Mouse (Mus musculus): Measurements from ENCODE around the gene Ndufv1. TPM values are rescaled to one million over a fixed set of nuclear protein-coding genes. Genes with fewer than 3 reads are reported as not detected.
"Not testable (repeated sequence)": the region's sequence is repeated elsewhere in the genome, so short reads cannot be mapped to it uniquely, and the experiment has no call there.

The Ndufv1 gene
- polyA plus RNA-seq, 1 experiment from 2014 or later = 552 TPM

GRCm38 (mm10) chr19:4040941-4041340, 28.3 kb upstream of the Ndufv1 start:
- H3K36me3 ChIP-seq (ENCODE audit: control insufficient read depth, insufficient read depth, low read length); H3K4me3 ChIP-seq (ENCODE audit: control insufficient read depth in 1 of 2, insufficient read depth in 1 of 2, low read depth in 1 of 2, low read length in 2 of 2); H3K4me1 ChIP-seq (ENCODE audit: control insufficient read depth in 2 of 2, insufficient read depth in 2 of 2, low read length in 2 of 2); H3K27ac ChIP-seq (replicated peaks in 1 of 2; ENCODE audit: control insufficient read depth in 1 of 2, insufficient read depth in 1 of 2, low read depth in 2 of 2, low read length in 2 of 2); ATAC-seq (ENCODE audit: insufficient number of reproducible peaks, insufficient read depth, low FRiP score, low read depth); H3K4me2 ChIP-seq (ENCODE audit: low read length); H3K27me3 ChIP-seq (ENCODE audit: control insufficient read depth, insufficient read depth, low read length); H3K9me3 ChIP-seq (ENCODE audit: control insufficient read depth, low read length); H3K9ac ChIP-seq (ENCODE audit: low read length): not testable (repeated sequence)
- WGBS = 80% methylated on average over 5 of the region's 5 CpGs

DNA sequence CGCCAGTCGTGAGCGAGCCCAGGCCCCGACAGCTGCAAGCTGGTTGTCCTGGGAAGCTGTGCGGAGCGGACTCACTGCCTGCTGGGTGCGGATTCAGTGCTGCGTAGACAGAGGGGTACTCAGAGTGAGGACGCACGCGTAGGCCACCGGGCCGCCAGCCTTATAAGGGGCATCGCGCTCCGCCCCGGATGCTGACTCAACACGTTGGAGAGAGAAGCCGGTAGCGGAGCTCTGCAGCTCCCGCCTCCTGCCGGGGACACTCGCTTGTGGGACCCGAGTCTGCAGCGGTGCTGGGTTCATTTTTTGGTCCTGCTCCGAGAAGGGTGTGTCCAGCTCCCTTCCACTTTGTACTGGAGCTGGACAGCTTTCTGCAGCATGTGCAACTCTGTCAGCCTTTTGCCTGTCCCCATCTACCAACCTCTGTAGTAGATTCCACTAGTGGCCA, 25.2 kb upstream of the Ndufv1 start, which contains the start of gene Gstp1:
Gstp1 (minus strand) TSS at position 198 of the 445 bp plus-strand sequence.
- Histone ChIP-seq H3K27me3 (ENCODE audit: control insufficient read depth, insufficient read depth, low read length) (no peaks in the 10 kb centered on the region), H3K9ac (ENCODE audit: low read length) (peak within 1 kb of the TSS; percentile 81), H3K4me1 (ENCODE audit: control insufficient read depth in 2 of 2, insufficient read depth in 2 of 2, low read length in 2 of 2) (peaks cover 3 to 6% of the 10 kb centered on the region in 2 experiments), H3K4me2 (ENCODE audit: low read length) (peak within 1 kb of the TSS; percentile 71), H3K36me3 (ENCODE audit: control insufficient read depth, insufficient read depth, low read length) (peaks cover 5% of the 10 kb centered on the region; the same call in 1 of the 2 replicates), H3K9me3 (ENCODE audit: control insufficient read depth, low read length) (no peaks in the 10 kb centered on the region), H3K4me3 (ENCODE audit: control insufficient read depth in 1 of 2, insufficient read depth in 1 of 2, low read depth in 1 of 2, low read length in 2 of 2) (peak within 1 kb of the TSS; percentile 64 to 83), H3K27ac (replicated peaks in 1 of 2; ENCODE audit: control insufficient read depth in 1 of 2, insufficient read depth in 1 of 2, low read depth in 2 of 2, low read length in 2 of 2) (peak within 1 kb of the TSS; percentile 72 to 81)
- peak; percentile 78 for ATAC-seq (ENCODE audit: insufficient number of reproducible peaks, insufficient read depth, low FRiP score, low read depth)
- under 1% methylated on average over 26 of the region's 26 CpGs for WGBS

GRCm38 (mm10) chr19:4037154-4037787, 24.7 kb upstream of the Ndufv1 start:
- not testable (repeated sequence) for ATAC-seq (ENCODE audit: insufficient number of reproducible peaks, insufficient read depth, low FRiP score, low read depth); H3K27me3 ChIP-seq (ENCODE audit: control insufficient read depth, insufficient read depth, low read length); H3K9me3 ChIP-seq (ENCODE audit: control insufficient read depth, low read length); H3K36me3 ChIP-seq (ENCODE audit: control insufficient read depth, insufficient read depth, low read length); H3K4me1 ChIP-seq (ENCODE audit: control insufficient read depth in 2 of 2, insufficient read depth in 2 of 2, low read length in 2 of 2)
- WGBS = 29% methylated on average over 7 of the region's 8 CpGs
- Histone ChIP-seq H3K4me2 (ENCODE audit: low read length) (peak overlapping the region; percentile 71), H3K27ac (replicated peaks in 1 of 2; ENCODE audit: control insufficient read depth in 1 of 2, insufficient read depth in 1 of 2, low read depth in 2 of 2, low read length in 2 of 2) (peak overlapping the region; percentile 70 to 72; a peak in 3 of 4 replicates), H3K9ac (ENCODE audit: low read length) (peak overlapping the region; percentile 81), H3K4me3 (ENCODE audit: control insufficient read depth in 1 of 2, insufficient read depth in 1 of 2, low read depth in 1 of 2, low read length in 2 of 2) (peak overlapping the region; percentile 64 to 83)

GRCm38 (mm10) chr19:4036327-4037045, 23.9 kb upstream of the Ndufv1 start:
- Histone ChIP-seq H3K4me2 (ENCODE audit: low read length) (no peak overlapping the region), H3K9ac (ENCODE audit: low read length) (no peak overlapping the region; the same call in 1 of the 2 replicates), H3K4me3 (ENCODE audit: control insufficient read depth in 1 of 2, insufficient read depth in 1 of 2, low read depth in 1 of 2, low read length in 2 of 2) (no peak overlapping the region), H3K27me3 (ENCODE audit: control insufficient read depth, insufficient read depth, low read length) (no peaks in the 10 kb centered on the region), H3K36me3 (ENCODE audit: control insufficient read depth, insufficient read depth, low read length) (peaks cover 5% of the 10 kb centered on the region; the same call in 1 of the 2 replicates), H3K27ac (replicated peaks in 1 of 2; ENCODE audit: control insufficient read depth in 1 of 2, insufficient read depth in 1 of 2, low read depth in 2 of 2, low read length in 2 of 2) (no peak overlapping the region), H3K4me1 (ENCODE audit: control insufficient read depth in 2 of 2, insufficient read depth in 2 of 2, low read length in 2 of 2) (peaks cover 3 to 6% of the 10 kb centered on the region in 2 experiments), H3K9me3 (ENCODE audit: control insufficient read depth, low read length) (no peaks in the 10 kb centered on the region)
- ATAC-seq (ENCODE audit: insufficient number of reproducible peaks, insufficient read depth, low FRiP score, low read depth) = no peak
- WGBS = 78% methylated on average over 12 of the region's 12 CpGs

GRCm38 (mm10) chr19:4033742-4034141, 21.1 kb upstream of the Ndufv1 start:
- H3K36me3 ChIP-seq (ENCODE audit: control insufficient read depth, insufficient read depth, low read length) = peaks cover 5% of the 10 kb centered on the region; the same call in 1 of the 2 replicates
- no peak overlapping the region for H3K4me3 ChIP-seq (ENCODE audit: control insufficient read depth in 1 of 2, insufficient read depth in 1 of 2, low read depth in 1 of 2, low read length in 2 of 2)
- no peak overlapping the region for H3K27ac ChIP-seq (replicated peaks in 1 of 2; ENCODE audit: control insufficient read depth in 1 of 2, insufficient read depth in 1 of 2, low read depth in 2 of 2, low read length in 2 of 2)
- no peaks in the 10 kb centered on the region for H3K9me3 ChIP-seq (ENCODE audit: control insufficient read depth, low read length)
- ATAC-seq (ENCODE audit: insufficient number of reproducible peaks, insufficient read depth, low FRiP score, low read depth) = no peak
- WGBS = 62% methylated on average over 5 of the region's 5 CpGs
- H3K4me2 ChIP-seq (ENCODE audit: low read length) = no peak overlapping the region
- H3K4me1 ChIP-seq (ENCODE audit: control insufficient read depth in 2 of 2, insufficient read depth in 2 of 2, low read length in 2 of 2) = peaks cover 3 to 6% of the 10 kb centered on the region in 2 experiments
- H3K27me3 ChIP-seq (ENCODE audit: control insufficient read depth, insufficient read depth, low read length) = no peaks in the 10 kb centered on the region
- H3K9ac ChIP-seq (ENCODE audit: low read length) = no peak overlapping the region

DNA sequence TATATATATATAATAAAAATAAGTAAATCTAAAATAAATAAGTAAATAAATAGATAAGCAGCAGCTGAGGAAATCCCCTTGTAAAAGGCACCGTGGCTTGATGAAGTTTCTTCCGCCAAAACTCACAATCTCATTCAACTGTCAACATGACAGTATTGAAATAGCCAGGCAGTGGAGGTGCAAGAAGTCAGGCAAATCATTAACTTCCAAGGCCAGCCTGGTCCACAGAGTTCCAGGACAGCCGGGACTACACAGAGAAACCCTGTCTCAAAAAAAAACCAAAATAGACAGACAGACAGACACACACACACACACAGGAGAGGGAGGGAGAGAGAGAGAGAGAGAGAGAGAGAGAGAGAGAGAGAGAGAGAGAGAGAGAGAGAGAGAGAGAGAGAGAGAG, 20.7 kb upstream of the Ndufv1 start:
- Histone ChIP-seq H3K4me3 (ENCODE audit: control insufficient read depth in 1 of 2, insufficient read depth in 1 of 2, low read depth in 1 of 2, low read length in 2 of 2) (no peak overlapping the region), H3K4me1 (ENCODE audit: control insufficient read depth in 2 of 2, insufficient read depth in 2 of 2, low read length in 2 of 2) (peaks cover 3 to 4% of the 10 kb centered on the region in 2 experiments), H3K36me3 (ENCODE audit: control insufficient read depth, insufficient read depth, low read length) (peaks cover 5% of the 10 kb centered on the region; the same call in 1 of the 2 replicates), H3K9ac (ENCODE audit: low read length) (no peak overlapping the region), H3K27me3 (ENCODE audit: control insufficient read depth, insufficient read depth, low read length) (no peaks in the 10 kb centered on the region), H3K4me2 (ENCODE audit: low read length) (no peak overlapping the region), H3K9me3 (ENCODE audit: control insufficient read depth, low read length) (no peaks in the 10 kb centered on the region), H3K27ac (replicated peaks in 1 of 2; ENCODE audit: control insufficient read depth in 1 of 2, insufficient read depth in 1 of 2, low read depth in 2 of 2, low read length in 2 of 2) (no peak overlapping the region)
- ATAC-seq (ENCODE audit: insufficient number of reproducible peaks, insufficient read depth, low FRiP score, low read depth) = no peak
- 70% methylated on average over 3 of the region's 3 CpGs for WGBS

DNA sequence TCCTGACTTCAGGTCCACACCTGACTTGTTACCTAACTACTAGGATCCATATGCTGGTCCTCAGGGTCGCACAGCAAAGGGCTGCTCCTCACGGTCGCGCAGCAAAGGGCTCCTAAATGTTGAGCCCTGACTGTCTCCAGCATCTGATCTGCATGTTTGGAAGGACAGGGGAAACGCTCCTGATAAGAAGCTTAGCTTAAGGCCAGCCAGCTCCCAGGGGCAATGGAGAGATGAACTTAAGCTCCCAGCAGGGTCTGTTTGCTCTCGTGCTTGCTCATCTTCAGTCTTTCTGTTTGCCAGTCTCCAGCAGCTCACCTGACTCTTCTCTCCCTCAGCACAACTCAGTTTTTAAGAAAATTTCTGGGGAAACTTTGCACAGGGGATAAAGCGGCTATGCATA, 20.1 kb upstream of the Ndufv1 start:
- no peak for ATAC-seq (ENCODE audit: insufficient number of reproducible peaks, insufficient read depth, low FRiP score, low read depth)
- no peaks in the 10 kb centered on the region for H3K9me3 ChIP-seq (ENCODE audit: control insufficient read depth, low read length)
- H3K4me2 ChIP-seq (ENCODE audit: low read length) = no peak overlapping the region
- H3K36me3 ChIP-seq (ENCODE audit: control insufficient read depth, insufficient read depth, low read length) = peaks cover 5% of the 10 kb centered on the region; the same call in 1 of the 2 replicates
- peaks cover 0 to 3% of the 10 kb centered on the region in 2 experiments; a peak in 1 of 4 replicates for H3K4me1 ChIP-seq (ENCODE audit: control insufficient read depth in 2 of 2, insufficient read depth in 2 of 2, low read length in 2 of 2)
- 41% methylated on average over 7 of the region's 7 CpGs for WGBS
- no peak overlapping the region for H3K4me3 ChIP-seq (ENCODE audit: control insufficient read depth in 1 of 2, insufficient read depth in 1 of 2, low read depth in 1 of 2, low read length in 2 of 2)
- H3K27me3 ChIP-seq (ENCODE audit: control insufficient read depth, insufficient read depth, low read length) = no peaks in the 10 kb centered on the region
- no peak overlapping the region for H3K9ac ChIP-seq (ENCODE audit: low read length)
- no peak overlapping the region for H3K27ac ChIP-seq (replicated peaks in 1 of 2; ENCODE audit: control insufficient read depth in 1 of 2, insufficient read depth in 1 of 2, low read depth in 2 of 2, low read length in 2 of 2)

All from heart, embryonic 14.5 days (tissue).